Mouse (Mus musculus) MEL (cell line): ENCODE data around the gene Maco1. TPM values are rescaled to one million over a fixed set of nuclear protein-coding genes. Genes with fewer than 3 reads are reported as not detected.

Experiments
- DNase-seq: peaks from one replicate; pipeline ENCODE4 v3.0.0; 2011; ENCODE audit warnings: low read depth, low spot score
- H3K27ac ChIP-seq: 2 replicates; pipeline ENCODE4 v1.5.1; 2012; ENCODE audit warnings: low read depth, mild to moderate bottlenecking, control low read depth, low read length, moderate library complexity; ENCODE audit not compliant: control insufficient read depth
- H3K27me3 ChIP-seq, 2 experiments: fragments of 150-350 bp in 1 of 2; sonication (generic) in 1 of 2; 2 replicates each; pipeline ENCODE4 v1.6.1; 2012; ENCODE audit warnings: low read length in 2 of 2, mild to moderate bottlenecking in 2 of 2, improper control_type of control experiment in 1 of 2, moderate library complexity in 1 of 2; ENCODE audit not compliant: insufficient read depth in 2 of 2, control insufficient read depth in 1 of 2
- H3K36me3 ChIP-seq, 2 experiments: 2 replicates each; pipeline ENCODE4 v1.6.1; 2012 to 2014; ENCODE audit warnings: low read length in 2 of 2, improper control_type of control experiment in 1 of 2, inconsistent platforms in 1 of 2, mild to moderate bottlenecking in 1 of 2; ENCODE audit not compliant: insufficient read depth in 2 of 2, control insufficient read depth in 1 of 2
- H3K4me1 ChIP-seq, 2 experiments: fragments of 150-350 bp in 1 of 2; sonication (generic) in 1 of 2; 2 replicates each; pipeline ENCODE4 v1.6.1; 2012; ENCODE audit warnings: low read length in 2 of 2, improper control_type of control experiment in 1 of 2, mild to moderate bottlenecking in 1 of 2; ENCODE audit not compliant: insufficient read depth in 2 of 2, control insufficient read depth in 1 of 2
- H3K4me3 ChIP-seq, 2 experiments: fragments of 150-350 bp in 1 of 2; sonication (generic) in 1 of 2; 2 replicates each; pipeline ENCODE4 v1.5.1; 2012; ENCODE audit warnings: low read depth in 2 of 2, low read length in 2 of 2, mild to moderate bottlenecking in 2 of 2, moderate library complexity in 2 of 2, control low read depth in 1 of 2, improper control_type of control experiment in 1 of 2; ENCODE audit not compliant: control insufficient read depth in 1 of 2, insufficient read depth in 1 of 2
- H3K79me2 ChIP-seq: 2 replicates; pipeline ENCODE4 v1.6.1; 2012; ENCODE audit warnings: mild to moderate bottlenecking, low read length, moderate library complexity; ENCODE audit not compliant: control insufficient read depth, poor library complexity, insufficient read depth
- H3K9ac ChIP-seq: 2 replicates; pipeline ENCODE4 v1.6.1; 2012; ENCODE audit warnings: low read depth, mild to moderate bottlenecking, control low read depth, low read length, moderate library complexity; ENCODE audit not compliant: control insufficient read depth, poor library complexity, severe bottlenecking
- H3K9me3 ChIP-seq: fragments of 150-350 bp; sonication (generic); replicated peaks from 2 replicates; pipeline ENCODE4 v1.6.1; 2012; ENCODE audit warnings: mild to moderate bottlenecking, low read length, improper control_type of control experiment, moderate library complexity; ENCODE audit not compliant: insufficient read depth
- BHLHE40 ChIP-seq: IDR thresholded peaks from 2 replicates; pipeline ENCODE4 v1.6.1; 2012; ENCODE audit warnings: low read depth, mild to moderate bottlenecking, inconsistent platforms, low read length, improper control_type of control experiment, borderline replicate concordance
- CHD1 ChIP-seq: IDR thresholded peaks from 2 replicates; pipeline ENCODE4 v1.6.1; 2012; ENCODE audit warnings: low read depth, mild to moderate bottlenecking, inconsistent platforms, low read length, improper control_type of control experiment
- CHD2 ChIP-seq: IDR thresholded peaks from 2 replicates; pipeline ENCODE4 v1.6.1; 2011; ENCODE audit warnings: low read length, improper control_type of control experiment
- CTCF ChIP-seq, 3 experiments: IDR thresholded peaks in 2 of 3; conservative IDR thresholded peaks in 1 of 3; 2 replicates each; pipeline ENCODE4 v1.5.1; 2011 to 2012; ENCODE audit warnings: low read length in 3 of 3, low read depth in 2 of 3, mild to moderate bottlenecking in 2 of 3, improper control_type of control experiment in 1 of 3, inconsistent platforms in 1 of 3, mixed read lengths in 1 of 3, moderate library complexity in 1 of 3; ENCODE audit not compliant: control insufficient read depth in 1 of 3, insufficient read depth in 1 of 3, poor library complexity in 1 of 3, severe bottlenecking in 1 of 3
- EP300 ChIP-seq, 2 experiments: IDR thresholded peaks; 2 replicates each; pipeline ENCODE4 v1.6.1; 2011; ENCODE audit warnings: improper control_type of control experiment in 2 of 2, low read length in 2 of 2, low read depth in 1 of 2, mild to moderate bottlenecking in 1 of 2
- GATA1 ChIP-seq: IDR thresholded peaks from 2 replicates; pipeline ENCODE4 v1.6.1; 2011; ENCODE audit warnings: low read depth, low read length, improper control_type of control experiment
- HCFC1 ChIP-seq: IDR thresholded peaks from 2 replicates; pipeline ENCODE4 v1.6.1; 2012; ENCODE audit warnings: low read depth, mild to moderate bottlenecking, inconsistent platforms, low read length, improper control_type of control experiment, moderate library complexity
- JUND ChIP-seq: IDR thresholded peaks from 2 replicates; pipeline ENCODE4 v1.6.1; 2011; ENCODE audit warnings: low read depth, mild to moderate bottlenecking, improper control_type of control experiment, low read length
- KAT2A ChIP-seq: conservative IDR thresholded peaks from 2 replicates; pipeline ENCODE4 v1.6.1; 2012; ENCODE audit warnings: low read depth, low read length, improper control_type of control experiment, inconsistent platforms
- MEF2A ChIP-seq: IDR thresholded peaks from 2 replicates; pipeline ENCODE4 v1.6.1; 2014; ENCODE audit warnings: low read depth, mild to moderate bottlenecking, inconsistent platforms, low read length, improper control_type of control experiment; ENCODE audit not compliant: poor library complexity, insufficient replicate concordance, severe bottlenecking; ENCODE audit errors: extremely low read depth
- MYC ChIP-seq: IDR thresholded peaks from 2 replicates; pipeline ENCODE4 v1.6.1; 2011; ENCODE audit warnings: low read depth, mild to moderate bottlenecking, low read length, improper control_type of control experiment, moderate library complexity
- NELFE ChIP-seq: IDR thresholded peaks from 2 replicates; pipeline ENCODE4 v1.6.1; 2011; ENCODE audit warnings: low read depth, low read length, improper control_type of control experiment
- POLR2A ChIP-seq, 2 experiments: IDR thresholded peaks; 2 replicates each; pipeline ENCODE4 v1.6.1; 2011 to 2012; ENCODE audit warnings: low read length in 2 of 2, mild to moderate bottlenecking in 2 of 2, control low read depth in 1 of 2, improper control_type of control experiment in 1 of 2, low read depth in 1 of 2, moderate library complexity in 1 of 2; ENCODE audit not compliant: control insufficient read depth in 1 of 2, insufficient read depth in 1 of 2, poor library complexity in 1 of 2
- RCOR1 ChIP-seq: IDR thresholded peaks from 2 replicates; pipeline ENCODE4 v1.6.1; 2012; ENCODE audit warnings: low read depth, mild to moderate bottlenecking, inconsistent platforms, low read length, improper control_type of control experiment
- SIN3A ChIP-seq: IDR thresholded peaks from 2 replicates; pipeline ENCODE4 v1.6.1; 2012; ENCODE audit warnings: low read length, improper control_type of control experiment, inconsistent platforms
- SMC3 ChIP-seq: IDR thresholded peaks from 2 replicates; pipeline ENCODE4 v1.6.1; 2011; ENCODE audit warnings: low read depth, low read length, improper control_type of control experiment
- UBTF ChIP-seq: IDR thresholded peaks from 2 replicates; pipeline ENCODE4 v1.6.1; 2012; ENCODE audit warnings: low read depth, mild to moderate bottlenecking, inconsistent platforms, low read length, improper control_type of control experiment, moderate library complexity, borderline replicate concordance; ENCODE audit not compliant: insufficient read depth
- USF1 ChIP-seq: IDR thresholded peaks from 2 replicates; pipeline ENCODE4 v1.6.1; 2014; ENCODE audit warnings: low read depth, mild to moderate bottlenecking, inconsistent platforms, low read length, improper control_type of control experiment, moderate library complexity
- USF2 ChIP-seq, 2 experiments: IDR thresholded peaks; 2 replicates each; pipeline ENCODE4 v1.6.1; 2011 to 2012; ENCODE audit warnings: improper control_type of control experiment in 2 of 2, low read length in 2 of 2, borderline replicate concordance in 1 of 2, inconsistent platforms in 1 of 2, low read depth in 1 of 2, mild to moderate bottlenecking in 1 of 2; ENCODE audit not compliant: insufficient read depth in 1 of 2
- ZC3H11A ChIP-seq: IDR thresholded peaks from 2 replicates; pipeline ENCODE4 v1.6.1; 2012; ENCODE audit warnings: low read depth, mild to moderate bottlenecking, inconsistent platforms, low read length, improper control_type of control experiment
- polyA plus RNA-seq, 2 experiments: library from polyadenylated mRNA; stranded (reverse) in 1 of 2; unstranded in 1 of 2; fragments of >175 nt in 1 of 2; fragments of >200 nt in 1 of 2; gene quantifications; 2 replicates each; pipeline versions ENCODE4 v1.2.1 to v1.2.4; 2012; ENCODE audit warnings: low replicate concordance in 2 of 2, low read depth in 1 of 2; ENCODE audit not compliant: insufficient read length in 2 of 2, insufficient read depth in 1 of 2, missing spikeins in 1 of 2
- total RNA-seq: library from RNA; depleted of rRNA; stranded (reverse); fragments of 300-350 nt; gene quantifications from 2 replicates; pipeline ENCODE4 v1.2.3, GENCODE M21; 2012

The Maco1 gene
- total and polyA plus RNA-seq, 3 experiments, result 22.2 to 35.9 TPM; not detected in 1

- Histone ChIP-seq H3K79me2 (no peaks in the 10 kb centered on the region), H3K4me1 (no peaks in the 10 kb centered on the region), H3K27me3 (no peaks in the 10 kb centered on the region), H3K9me3 (no peaks in the 10 kb centered on the region), H3K9ac (no peak overlapping the region), H3K36me3 (peaks cover 0 to 18% of the 10 kb centered on the region in 2 experiments; a peak in 2 of 4 replicates), H3K4me3 (no peak overlapping the region), H3K27ac (no peak overlapping the region)
- no peak for DNase-seq
- no peak for TF ChIP-seq JUND
- TF ChIP-seq EP300 (IDR thresholded peaks at IDR 0.05; ENCODE audit: low read depth in 1 of 2, low read length in 2 of 2), result no peak
- no peak for TF ChIP-seq NELFE
- TF ChIP-seq USF2 (IDR thresholded peaks at IDR 0.05; ENCODE audit: borderline replicate concordance in 1 of 2, insufficient read depth in 1 of 2, low read depth in 1 of 2, low read length in 2 of 2), result no peak
- no peak for TF ChIP-seq ZC3H11A
- no peak for TF ChIP-seq GATA1
- TF ChIP-seq CHD1, result no peak
- TF ChIP-seq SIN3A, result no peak
- no peak for TF ChIP-seq KAT2A
- no peak for TF ChIP-seq BHLHE40
- no peak for TF ChIP-seq USF1
- no peak for TF ChIP-seq MYC
- no peak for TF ChIP-seq RCOR1
- no peak for TF ChIP-seq HCFC1
- no peak for TF ChIP-seq UBTF
- TF ChIP-seq SMC3, result no peak
- no peak for TF ChIP-seq MEF2A
- no peak for TF ChIP-seq POLR2A (IDR thresholded peaks at IDR 0.05; ENCODE audit: control insufficient read depth in 1 of 2, insufficient read depth in 1 of 2, low read depth in 1 of 2, low read length in 2 of 2, poor library complexity in 1 of 2)
Measured at GRCm38 (mm10) chr4:134813406-134814228, 39.5 kb downstream of the Maco1 start.

- H3K4me1 ChIP-seq, result no peaks in the 10 kb centered on the region
- DNase-seq, result no peak
- no peak overlapping the region for H3K9ac ChIP-seq
- no peaks in the 10 kb centered on the region for H3K27me3 ChIP-seq
- H3K36me3 ChIP-seq, result peaks cover 0 to 6% of the 10 kb centered on the region in 2 experiments; a peak in 2 of 4 replicates
- no peaks in the 10 kb centered on the region for H3K9me3 ChIP-seq
- no peak for TF ChIP-seq CTCF (IDR thresholded peaks at IDR 0.05 in 2 of 3, conservative IDR thresholded peaks at IDR 0.05 in 1 of 3; ENCODE audit: control insufficient read depth in 1 of 3, insufficient read depth in 1 of 3, low read depth in 2 of 3, low read length in 3 of 3, poor library complexity in 1 of 3, severe bottlenecking in 1 of 3)
- no peak for TF ChIP-seq ZC3H11A
- TF ChIP-seq CHD2, result no peak
- no peak for TF ChIP-seq POLR2A (IDR thresholded peaks at IDR 0.05; ENCODE audit: control insufficient read depth in 1 of 2, insufficient read depth in 1 of 2, low read depth in 1 of 2, low read length in 2 of 2, poor library complexity in 1 of 2)
- H3K27ac ChIP-seq, result no peak overlapping the region
- no peak overlapping the region for H3K4me3 ChIP-seq
- H3K79me2 ChIP-seq, result no peaks in the 10 kb centered on the region
Measured at GRCm38 (mm10) chr4:134804765-134805164, 48.4 kb downstream of the Maco1 start.
